Mouse (Mus musculus) lung, postnatal 0 days (tissue): ENCODE measurements around the gene Slc22a17. TPM values are rescaled to one million over a fixed set of nuclear protein-coding genes. Genes with fewer than 3 reads are reported as not detected.

Experiments
- ATAC-seq: fragments of 200-750 bp; cut with Nextera tagmentation; 2 replicates; pipeline ENCODE4 v1.8.0; 2017; ENCODE audit warnings: moderate library complexity
- DNase-seq: peaks from one replicate; pipeline ENCODE4 v3.0.0-alpha.2; 2016; ENCODE audit warnings: low spot score
- H3K27ac ChIP-seq: fragments of 300-500 bp; sonication (generic); 2 replicates; pipeline ENCODE4 v1.5.1; 2014; ENCODE audit warnings: antibody characterized with exemption, mild to moderate bottlenecking, low read length, mixed read lengths
- H3K27me3 ChIP-seq: fragments of 300-500 bp; sonication (generic); replicated peaks from 2 replicates; pipeline ENCODE4 v1.6.1; 2014; ENCODE audit warnings: low read length, mixed read lengths; ENCODE audit not compliant: insufficient read depth
- H3K36me3 ChIP-seq: fragments of 300-500 bp; sonication (generic); 2 replicates; pipeline ENCODE4 v1.6.1; 2014; ENCODE audit warnings: low read length, mixed read lengths; ENCODE audit not compliant: insufficient read depth
- H3K4me1 ChIP-seq: fragments of 300-500 bp; sonication (generic); 2 replicates; pipeline ENCODE4 v1.6.1; 2014; ENCODE audit warnings: antibody characterized with exemption, low read depth, low read length, mixed read lengths; ENCODE audit not compliant: insufficient read depth
- H3K4me2 ChIP-seq: fragments of 300-500 bp; sonication (generic); replicated peaks from 2 replicates; pipeline ENCODE4 v1.6.1; 2014; ENCODE audit warnings: low read depth, mild to moderate bottlenecking, low read length, moderate library complexity, mixed read lengths
- H3K4me3 ChIP-seq: fragments of 300-500 bp; sonication (generic); 2 replicates; pipeline ENCODE4 v1.5.1; 2014; ENCODE audit warnings: low read depth, low read length
- H3K9ac ChIP-seq: fragments of 300-500 bp; sonication (generic); replicated peaks from 2 replicates; pipeline ENCODE4 v1.6.1; 2014; ENCODE audit warnings: low read depth, mild to moderate bottlenecking
- H3K9me3 ChIP-seq: fragments of 300-500 bp; sonication (generic); 2 replicates; pipeline ENCODE4 v1.6.1; 2016; ENCODE audit warnings: low read length, mixed read lengths
- CTCF ChIP-seq: IDR thresholded peaks from 2 replicates; pipeline ENCODE4 v1.5.1; 2016; ENCODE audit warnings: antibody characterized with exemption, mild to moderate bottlenecking
- EP300 ChIP-seq: IDR thresholded peaks from 2 replicates; pipeline ENCODE4 v1.6.1; 2016; ENCODE audit warnings: antibody characterized with exemption, mild to moderate bottlenecking, control low read depth
- WGBS: fragments of 180-500 bp; shearing (Covaris S2); extraction: QIAGEN DNeasy Blood & Tissue Kit; methylation state at CpG from one replicate; pipeline ENCODE4 v1.1.7; 2014; 5-methylcytosine and 5-hydroxymethylcytosine counted together
- polyA plus RNA-seq: library from polyadenylated mRNA; unstranded; fragments of >200 nt; fragmentation: Nextera tagmentation; extraction: Ambion mirVana; gene quantifications from 2 replicates; pipeline ENCODE4 v1.2.1, GENCODE M21; 2015

Slc22a17 gene
- polyA plus RNA-seq, 1 experiment from 2014 or later, result 13.6 TPM

DNA sequence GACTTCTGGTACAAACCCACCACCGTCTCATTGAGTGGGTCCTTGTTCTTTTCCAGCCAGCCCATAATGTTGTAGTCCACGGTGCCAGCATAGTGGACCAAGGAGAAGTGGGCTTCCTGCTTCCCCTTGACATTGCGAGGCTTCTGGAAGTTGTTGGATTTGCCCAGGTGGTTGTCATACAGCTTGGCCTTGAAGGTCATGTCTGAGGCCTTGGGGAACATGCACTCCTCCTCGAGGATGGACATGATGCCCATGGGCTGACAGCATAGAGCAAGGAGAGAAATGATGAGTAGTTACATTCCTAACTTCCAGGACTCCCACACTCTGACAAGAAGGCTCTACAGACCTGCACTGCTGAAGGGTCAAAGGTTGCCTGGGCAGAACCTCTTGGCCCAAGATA lies 45.6 kb upstream of the Slc22a17 start:
- H3K9ac ChIP-seq, result no peak overlapping the region
- no peak overlapping the region for H3K4me2 ChIP-seq
- H3K27ac ChIP-seq, result no peak overlapping the region
- ATAC-seq, result no peak
- H3K27me3 ChIP-seq, result no peaks in the 10 kb centered on the region
- no peaks in the 10 kb centered on the region for H3K4me1 ChIP-seq
- H3K4me3 ChIP-seq, result no peak overlapping the region
- H3K9me3 ChIP-seq, result no peaks in the 10 kb centered on the region
- no peak for TF ChIP-seq EP300
- TF ChIP-seq CTCF, result no peak
- 58% methylated on average over 4 of the region's 4 CpGs for WGBS
- no peak for DNase-seq
- H3K36me3 ChIP-seq, result no peaks in the 10 kb centered on the region

GRCm38 (mm10) chr14:54956533-54956932 lies 43.6 kb upstream of the Slc22a17 start:
- Histone ChIP-seq H3K27ac (no peak overlapping the region), H3K27me3 (no peaks in the 10 kb centered on the region), H3K4me3 (no peak overlapping the region), H3K4me2 (no peak overlapping the region), H3K9me3 (no peaks in the 10 kb centered on the region), H3K4me1 (no peaks in the 10 kb centered on the region), H3K9ac (no peak overlapping the region), H3K36me3 (no peaks in the 10 kb centered on the region)
- no peak for TF ChIP-seq EP300
- no peak for TF ChIP-seq CTCF
- WGBS, result 83% methylated on average over 9 of the region's 9 CpGs
- ATAC-seq (no peak), DNase-seq (no peak)

GRCm38 (mm10) chr14:54955481-54955880 lies 42.5 kb upstream of the Slc22a17 start:
- H3K4me3 ChIP-seq, result no peak overlapping the region
- DNase-seq (no peak), ATAC-seq (no peak)
- TF ChIP-seq CTCF, result no peak
- TF ChIP-seq EP300, result no peak
- no peaks in the 10 kb centered on the region for H3K36me3 ChIP-seq
- H3K4me1 ChIP-seq, result no peaks in the 10 kb centered on the region
- H3K27me3 ChIP-seq, result no peaks in the 10 kb centered on the region
- no peak overlapping the region for H3K27ac ChIP-seq
- WGBS, result 70% methylated on average over 3 of the region's 3 CpGs
- H3K4me2 ChIP-seq, result no peak overlapping the region
- no peaks in the 10 kb centered on the region for H3K9me3 ChIP-seq
- no peak overlapping the region for H3K9ac ChIP-seq

GRCm38 (mm10) chr14:54954474-54954873 lies 41.5 kb upstream of the Slc22a17 start:
- Histone ChIP-seq H3K4me2 (no peak overlapping the region), H3K4me1 (no peaks in the 10 kb centered on the region), H3K9me3 (no peaks in the 10 kb centered on the region), H3K36me3 (no peaks in the 10 kb centered on the region), H3K4me3 (no peak overlapping the region), H3K27ac (no peak overlapping the region), H3K27me3 (no peaks in the 10 kb centered on the region), H3K9ac (no peak overlapping the region)
- no peak for TF ChIP-seq CTCF
- no peak for TF ChIP-seq EP300
- no peak for ATAC-seq
- no peak for DNase-seq
- WGBS, result 57% methylated on average over 3 of the region's 3 CpGs

DNA sequence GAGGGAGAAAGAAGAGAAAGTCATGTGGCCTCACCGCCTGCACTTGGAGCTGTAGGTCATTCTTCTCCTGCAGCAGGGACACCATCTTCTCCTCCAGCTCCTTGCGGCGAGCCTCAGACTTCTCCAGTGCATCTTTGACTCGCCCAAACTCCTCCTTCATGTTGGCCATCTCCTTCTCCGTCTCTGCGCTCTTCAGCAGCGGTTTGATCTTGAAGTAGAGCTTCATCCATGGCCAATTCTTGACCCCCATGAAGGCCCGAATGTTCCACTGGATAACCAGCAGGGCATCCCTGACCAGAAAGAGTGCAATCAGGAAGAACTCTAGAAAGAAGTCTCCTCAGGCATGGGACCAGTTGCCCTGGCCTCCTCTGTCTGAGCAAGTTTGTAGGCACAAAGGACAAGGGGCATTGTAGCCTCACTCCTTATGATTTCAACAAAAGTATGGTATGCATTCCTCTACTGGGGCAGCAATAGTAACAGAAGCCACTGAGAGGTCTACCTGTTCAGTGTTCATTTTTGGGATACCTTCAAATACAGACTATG lies 40.8 kb upstream of the Slc22a17 start:
- Histone ChIP-seq H3K27ac (no peak overlapping the region), H3K9ac (no peak overlapping the region), H3K9me3 (no peaks in the 10 kb centered on the region), H3K4me1 (no peaks in the 10 kb centered on the region), H3K36me3 (no peaks in the 10 kb centered on the region), H3K4me3 (no peak overlapping the region), H3K27me3 (no peaks in the 10 kb centered on the region), H3K4me2 (no peak overlapping the region)
- WGBS, result 93% methylated on average over 8 of the region's 8 CpGs
- TF ChIP-seq CTCF (no peak), EP300 (no peak)
- ATAC-seq (no peak), DNase-seq (no peak)

- H3K27me3 ChIP-seq, result no peaks in the 10 kb centered on the region
- H3K4me1 ChIP-seq, result no peaks in the 10 kb centered on the region
- ATAC-seq (no peak), DNase-seq (no peak)
- H3K9me3 ChIP-seq, result no peaks in the 10 kb centered on the region
- no peak overlapping the region for H3K27ac ChIP-seq
- H3K4me2 ChIP-seq, result no peak overlapping the region
- H3K36me3 ChIP-seq, result no peaks in the 10 kb centered on the region
- H3K9ac ChIP-seq, result no peak overlapping the region
- 82% methylated on average over 6 of the region's 6 CpGs for WGBS
- no peak for TF ChIP-seq CTCF
- TF ChIP-seq EP300, result no peak
- no peak overlapping the region for H3K4me3 ChIP-seq
Observed at GRCm38 (mm10) chr14:54951587-54951986, 38.7 kb upstream of the Slc22a17 start.

- WGBS, result 54% methylated on average over 12 of the region's 12 CpGs
- Histone ChIP-seq H3K4me2 (no peak overlapping the region), H3K4me1 (no peaks in the 10 kb centered on the region), H3K36me3 (no peaks in the 10 kb centered on the region), H3K9ac (no peak overlapping the region), H3K27me3 (no peaks in the 10 kb centered on the region), H3K27ac (no peak overlapping the region), H3K4me3 (no peak overlapping the region), H3K9me3 (no peaks in the 10 kb centered on the region)
- ATAC-seq (no peak), DNase-seq (no peak)
- no peak for TF ChIP-seq CTCF
- TF ChIP-seq EP300, result no peak
Observed at GRCm38 (mm10) chr14:54950493-54950892, 37.6 kb upstream of the Slc22a17 start.
